Mouse (Mus musculus) limb, embryonic 14.5 days (tissue): Measurements from ENCODE around the gene Tulp3. TPM values are rescaled to one million over a fixed set of nuclear protein-coding genes. Genes with fewer than 3 reads are reported as not detected.
"Not testable (repeated sequence)": the region's sequence is repeated elsewhere in the genome, so short reads cannot be mapped to it uniquely, and the experiment has no call there.

Experiments used
- ATAC-seq: fragments of 200-750 bp; cut with Nextera tagmentation; 2 replicates; pipeline ENCODE4 v1.8.0; 2017; ENCODE audit warnings: low read depth, moderate number of reproducible peaks, moderate TSS enrichment; ENCODE audit not compliant: low FRiP score
- DNase-seq: peaks from one replicate; pipeline ENCODE4 v3.0.0-alpha.2; 2015; ENCODE audit warnings: low spot score
- H3K27ac ChIP-seq: fragments of 300-500 bp; sonication (generic); replicated peaks from 2 replicates; pipeline ENCODE4 v1.5.1; 2014; ENCODE audit warnings: low read depth, mild to moderate bottlenecking, low read length, moderate library complexity, mixed read lengths
- H3K27me3 ChIP-seq: fragments of 300-500 bp; sonication (generic); 2 replicates; pipeline ENCODE4 v1.6.1; 2014; ENCODE audit warnings: low read length, mixed read lengths; ENCODE audit not compliant: control insufficient read depth, insufficient read depth
- H3K36me3 ChIP-seq: fragments of 300-500 bp; sonication (generic); 2 replicates; pipeline ENCODE4 v1.6.1; 2014; ENCODE audit warnings: mild to moderate bottlenecking, low read length, moderate library complexity, mixed read lengths; ENCODE audit not compliant: control insufficient read depth, insufficient read depth
- H3K4me1 ChIP-seq: fragments of 300-500 bp; sonication (generic); 2 replicates; pipeline ENCODE4 v1.6.1; 2014; ENCODE audit warnings: antibody characterized with exemption, low read length, mixed read lengths; ENCODE audit not compliant: control insufficient read depth, insufficient read depth
- H3K4me2 ChIP-seq: fragments of 300-500 bp; sonication (generic); replicated peaks from 2 replicates; pipeline ENCODE4 v1.6.1; 2014; ENCODE audit warnings: low read depth, mild to moderate bottlenecking, low read length, moderate library complexity; ENCODE audit not compliant: severe bottlenecking
- H3K4me3 ChIP-seq: fragments of 300-500 bp; sonication (generic); replicated peaks from 2 replicates; pipeline ENCODE4 v1.5.1; 2014; ENCODE audit warnings: low read length
- H3K9ac ChIP-seq: fragments of 300-500 bp; sonication (generic); 2 replicates; pipeline ENCODE4 v1.6.1; 2014; ENCODE audit warnings: mild to moderate bottlenecking, low read depth, low read length, moderate library complexity; ENCODE audit not compliant: severe bottlenecking
- H3K9me3 ChIP-seq: fragments of 300-500 bp; sonication (generic); 2 replicates; pipeline ENCODE4 v1.6.1; 2016; ENCODE audit warnings: low read length; ENCODE audit not compliant: control insufficient read depth
- POLR2A ChIP-seq: fragments of 200-500 bp; IDR thresholded peaks from 2 replicates; pipeline ENCODE4 v1.8.0; 2012; ENCODE audit warnings: inconsistent platforms, mild to moderate bottlenecking, moderate library complexity, borderline replicate concordance; ENCODE audit not compliant: insufficient read depth, insufficient read length; ENCODE audit errors: extremely low read depth
- WGBS: fragments of 180-500 bp; shearing (Covaris S2); extraction: QIAGEN DNeasy Blood & Tissue Kit; methylation state at CpG from one replicate; pipeline ENCODE4 v1.1.7; 2014; 5-methylcytosine and 5-hydroxymethylcytosine counted together
- polyA plus RNA-seq, 2 experiments: library from polyadenylated mRNA; depleted of rRNA in 1 of 2; stranded (reverse) in 1 of 2; unstranded in 1 of 2; fragments of >200 nt; fragmentation: Nextera tagmentation in 1 of 2; extraction: Ambion mirVana in 1 of 2; gene quantifications; 2 replicates each; pipeline versions ENCODE4 v1.2.1 to v1.2.3; 2012 to 2014

Tulp3 gene
- polyA plus RNA-seq, 2 experiments, result 20.3 to 49.0 TPM

- 35% methylated on average over 1 of the region's 1 CpGs for WGBS
Measured at GRCm38 (mm10) chr6:128390683-128391082, 35.0 kb upstream of the Tulp3 start.

GRCm38 (mm10) chr6:128389185-128389584, 33.5 kb upstream of the Tulp3 start:
- TF ChIP-seq POLR2A, result no peak
- peak; percentile 62; the same call in 1 of the 2 replicates for ATAC-seq

More at GRCm38 (mm10) chr6:128390683-128391082, 35.0 kb upstream of the Tulp3 start:
- Histone ChIP-seq H3K27ac (no peak overlapping the region), H3K4me2 (no peak overlapping the region), H3K4me3 (no peak overlapping the region), H3K4me1 (no peaks in the 10 kb centered on the region), H3K9ac (no peak overlapping the region), H3K27me3 (no peaks in the 10 kb centered on the region), H3K9me3 (no peaks in the 10 kb centered on the region), H3K36me3 (no peaks in the 10 kb centered on the region)
- no peak for ATAC-seq
- no peak for TF ChIP-seq POLR2A
- DNase-seq, result no peak

GRCm38 (mm10) chr6:128385026-128385425, 29.4 kb upstream of the Tulp3 start:
- no peaks in the 10 kb centered on the region for H3K36me3 ChIP-seq
- TF ChIP-seq POLR2A, result no peak
- no peaks in the 10 kb centered on the region for H3K9me3 ChIP-seq
- no peak overlapping the region for H3K27ac ChIP-seq
- DNase-seq, result no peak
- no peak for ATAC-seq
- WGBS, result 84% methylated on average over 1 of the region's 1 CpGs
- no peak overlapping the region for H3K4me3 ChIP-seq
- no peaks in the 10 kb centered on the region for H3K27me3 ChIP-seq
- no peak overlapping the region for H3K4me2 ChIP-seq
- no peaks in the 10 kb centered on the region for H3K4me1 ChIP-seq
- no peak overlapping the region for H3K9ac ChIP-seq

More at GRCm38 (mm10) chr6:128389185-128389584, 33.5 kb upstream of the Tulp3 start:
- DNase-seq, result no peak
- no peaks in the 10 kb centered on the region for H3K9me3 ChIP-seq
- H3K4me2 ChIP-seq, result no peak overlapping the region
- H3K9ac ChIP-seq, result no peak overlapping the region
- 60% methylated on average over 1 of the region's 1 CpGs for WGBS
- no peak overlapping the region for H3K27ac ChIP-seq
- H3K4me3 ChIP-seq, result no peak overlapping the region
- no peaks in the 10 kb centered on the region for H3K4me1 ChIP-seq
- no peaks in the 10 kb centered on the region for H3K27me3 ChIP-seq
- H3K36me3 ChIP-seq, result no peaks in the 10 kb centered on the region

- Histone ChIP-seq H3K36me3 (no peaks in the 10 kb centered on the region), H3K9ac (no peak overlapping the region), H3K4me1 (no peaks in the 10 kb centered on the region), H3K9me3 (no peaks in the 10 kb centered on the region), H3K27me3 (no peaks in the 10 kb centered on the region), H3K4me3 (no peak overlapping the region), H3K4me2 (no peak overlapping the region), H3K27ac (no peak overlapping the region)
- ATAC-seq, result no peak
- DNase-seq, result no peak
- TF ChIP-seq POLR2A, result no peak
- WGBS, result 79% methylated on average over 7 of the region's 7 CpGs
Measured at GRCm38 (mm10) chr6:128383752-128384151, 28.1 kb upstream of the Tulp3 start.

- Histone ChIP-seq H3K9ac (no peak overlapping the region), H3K36me3 (0 out of 2 replicates have a peak, but pooled peaks cover 6% of the 10 kb centered on the region), H3K4me1 (no peaks in the 10 kb centered on the region), H3K27me3 (no peaks in the 10 kb centered on the region), H3K4me3 (no peak overlapping the region), H3K9me3 (no peaks in the 10 kb centered on the region), H3K27ac (no peak overlapping the region), H3K4me2 (no peak overlapping the region)
- DNase-seq (no peak), ATAC-seq (no peak)
- whole genome bisulfite sequencing, result 59% methylated on average over 3 of the region's 3 CpGs
- TF ChIP-seq POLR2A, result no peak
Measured at GRCm38 (mm10) chr6:128381254-128381653, 25.6 kb upstream of the Tulp3 start.

GRCm38 (mm10) chr6:128380594-128381167, 25.0 kb upstream of the Tulp3 start:
- not testable (repeated sequence) for H3K4me1 ChIP-seq, H3K36me3 ChIP-seq, DNase-seq, H3K27me3 ChIP-seq, ATAC-seq, H3K9me3 ChIP-seq, H3K4me3 ChIP-seq, H3K4me2 ChIP-seq, H3K9ac ChIP-seq, H3K27ac ChIP-seq
- WGBS, result 36% methylated on average over 1 of the region's 1 CpGs
